Mouse (Mus musculus): Measurements from ENCODE around the gene Rab25.

- no peak for TF ChIP-seq CTCF (IDR thresholded peaks at IDR 0.05 in 2 of 3, conservative IDR thresholded peaks at IDR 0.05 in 1 of 3; ENCODE audit: control insufficient read depth in 1 of 3, insufficient read depth in 1 of 3, low read depth in 2 of 3, low read length in 3 of 3, poor library complexity in 1 of 3, severe bottlenecking in 1 of 3)
- no peak for TF ChIP-seq CHD1 (IDR thresholded peaks at IDR 0.05; ENCODE audit: low read depth, low read length)
- no peak for TF ChIP-seq SMC3 (IDR thresholded peaks at IDR 0.05; ENCODE audit: low read depth, low read length)
- no peak for TF ChIP-seq MEF2A (IDR thresholded peaks at IDR 0.05; ENCODE audit: extremely low read depth, insufficient replicate concordance, low read depth, low read length, poor library complexity, severe bottlenecking)
- TF ChIP-seq EP300 (IDR thresholded peaks at IDR 0.05; ENCODE audit: low read depth in 1 of 2, low read length in 2 of 2): no peak
- TF ChIP-seq ZNF384 (IDR thresholded peaks at IDR 0.05; ENCODE audit: low read depth, low read length): no peak
- peak; percentile 92 for TF ChIP-seq MAZ (IDR thresholded peaks at IDR 0.05; ENCODE audit: low read depth, low read length)
- peak in 1 of 2 experiments; percentile 100; a peak in 2 of 4 replicates for TF ChIP-seq POLR2A (IDR thresholded peaks at IDR 0.05; ENCODE audit: control insufficient read depth in 1 of 2, insufficient read depth in 1 of 2, low read depth in 1 of 2, low read length in 2 of 2, poor library complexity in 1 of 2)
- TF ChIP-seq NELFE (IDR thresholded peaks at IDR 0.05; ENCODE audit: low read depth, low read length): peak; percentile 97
- no peak for TF ChIP-seq MAFK (IDR thresholded peaks at IDR 0.05; ENCODE audit: borderline replicate concordance, low read depth, low read length)
These were observed 45.2 kb downstream of the Rab25 start for GRCm38 (mm10) chr3:88502641-88503504.
